Mouse (Mus musculus) Muller cell, postnatal 12 days (primary cell): ENCODE measurements around the gene Supt6.
"Not testable (repeated sequence)": the region's sequence is repeated elsewhere in the genome, so short reads cannot be mapped to it uniquely, and the experiment has no call there.

Experiments
- DNase-seq: peaks from one replicate; pipeline ENCODE4 v3.0.0-alpha.2; 2015; ENCODE audit errors: inconsistent ontology term

The Supt6 gene

GRCm38 (mm10) chr11:78245627-78246317 is at the start of gene Supt6, which contains the start of gene Sdf2:
Gene Supt6 (minus strand): TSS chr11:78245987.
Gene Sdf2 (plus strand): TSS chr11:78245746.
- peak; percentile 96 for DNase-seq

GRCm38 (mm10) chr11:78294585-78294984 is 48.8 kb upstream of the Supt6 start:
- no peak for DNase-seq

GRCm38 (mm10) chr11:78290654-78291053 is 44.9 kb upstream of the Supt6 start, which contains the start of gene BC030499:
Gene BC030499 (plus strand): TSS chr11:78290841.
- DNase-seq, result no peak

GRCm38 (mm10) chr11:78289146-78289763 is 43.5 kb upstream of the Supt6 start:
- DNase-seq, result no peak

- DNase-seq, result peak; percentile 60
These were observed 33.8 kb upstream of the Supt6 start for GRCm38 (mm10) chr11:78279586-78279985.

GRCm38 (mm10) chr11:78278853-78279252 is 33.1 kb upstream of the Supt6 start:
- DNase-seq, result no peak

GRCm38 (mm10) chr11:78276169-78276568 is 30.4 kb upstream of the Supt6 start:
- DNase-seq, result not testable (repeated sequence)

GRCm38 (mm10) chr11:78275596-78275995 is 29.8 kb upstream of the Supt6 start:
- no peak for DNase-seq

- DNase-seq, result no peak
These were observed 26.2 kb upstream of the Supt6 start for GRCm38 (mm10) chr11:78271986-78272385.

- no peak for DNase-seq
These were observed 19.8 kb upstream of the Supt6 start for GRCm38 (mm10) chr11:78265571-78265970.

GRCm38 (mm10) chr11:78262550-78262949 is 16.8 kb upstream of the Supt6 start:
- peak; percentile 58 for DNase-seq

- DNase-seq, result peak; percentile 98
These were observed 15.9 kb upstream of the Supt6 start, which contains the start of gene 2610507B11Rik for GRCm38 (mm10) chr11:78261380-78262352. Gene 2610507B11Rik (plus strand): TSS chr11:78261752.

GRCm38 (mm10) chr11:78260489-78261258 is 14.9 kb upstream of the Supt6 start:
- no peak for DNase-seq

GRCm38 (mm10) chr11:78256618-78257017 is 10.8 kb upstream of the Supt6 start:
- no peak for DNase-seq

GRCm38 (mm10) chr11:78247727-78248140 is 1.9 kb upstream of the Supt6 start:
- DNase-seq, result no peak

- DNase-seq, result no peak
These were observed 1.2 kb upstream of the Supt6 start for GRCm38 (mm10) chr11:78247012-78247348.

- no peak for DNase-seq
These were observed 678 bp upstream of the Supt6 start for GRCm38 (mm10) chr11:78246318-78247011.

GRCm38 (mm10) chr11:78245261-78245626 is 543 bp downstream of the Supt6 start:
- no peak for DNase-seq

- DNase-seq, result no peak
These were observed 5.5 kb downstream of the Supt6 start for GRCm38 (mm10) chr11:78240193-78240857.

- no peak for DNase-seq
These were observed 14.3 kb downstream of the Supt6 start for GRCm38 (mm10) chr11:78231518-78231917.
